Mouse (Mus musculus): Measurements from ENCODE around the gene Mapk8ip3. TPM values are rescaled to one million over a fixed set of nuclear protein-coding genes. Genes with fewer than 3 reads are reported as not detected.
A peak's percentile ranks its signal among the peaks of the same experiment; 100 is the strongest.

Mapk8ip3 gene
- polyA plus RNA-seq, 1 experiment from 2014 or later, result 36.5 TPM

DNA sequence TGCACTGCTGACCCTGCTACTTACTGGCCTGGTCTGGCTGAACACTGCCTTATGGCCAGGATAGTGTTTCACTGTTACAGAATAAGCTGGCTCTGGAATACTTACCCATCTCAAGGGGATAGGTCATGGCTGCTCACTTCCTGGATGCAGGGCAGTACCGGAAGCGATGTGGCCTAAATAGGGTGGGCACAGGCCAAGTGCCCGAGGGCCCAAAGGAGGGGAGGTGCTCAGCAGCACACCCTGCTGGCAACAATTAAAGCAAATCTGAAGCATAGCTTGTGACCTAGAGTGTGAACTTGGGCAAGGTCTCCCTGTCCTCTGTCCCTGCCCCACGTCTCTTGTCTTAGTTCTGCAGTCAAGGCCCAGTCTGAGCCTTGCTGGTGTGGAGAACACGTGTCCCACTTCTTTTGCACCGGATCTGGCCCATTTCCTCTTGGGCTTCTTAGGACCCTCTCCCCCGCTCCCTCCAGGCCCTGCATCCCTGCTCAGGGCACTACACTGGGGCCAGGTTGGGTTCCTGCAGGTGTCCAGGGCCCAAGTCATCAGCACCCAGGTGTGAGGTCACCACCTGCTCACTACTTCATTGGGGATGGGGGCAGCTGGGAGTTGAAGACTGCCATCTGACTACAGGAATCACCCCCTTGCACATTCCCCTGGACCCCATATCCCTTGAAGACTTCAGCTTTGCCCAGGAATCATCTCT, 54.9 kb downstream of the Mapk8ip3 start:
- WGBS, result 48% methylated on average over 7 of the region's 7 CpGs
- H3K36me3 ChIP-seq (ENCODE audit: control insufficient read depth, insufficient read depth, low read length), result no peaks in the 10 kb centered on the region
- no peak overlapping the region for H3K27ac ChIP-seq (ENCODE audit: low read depth, low read length)

DNA sequence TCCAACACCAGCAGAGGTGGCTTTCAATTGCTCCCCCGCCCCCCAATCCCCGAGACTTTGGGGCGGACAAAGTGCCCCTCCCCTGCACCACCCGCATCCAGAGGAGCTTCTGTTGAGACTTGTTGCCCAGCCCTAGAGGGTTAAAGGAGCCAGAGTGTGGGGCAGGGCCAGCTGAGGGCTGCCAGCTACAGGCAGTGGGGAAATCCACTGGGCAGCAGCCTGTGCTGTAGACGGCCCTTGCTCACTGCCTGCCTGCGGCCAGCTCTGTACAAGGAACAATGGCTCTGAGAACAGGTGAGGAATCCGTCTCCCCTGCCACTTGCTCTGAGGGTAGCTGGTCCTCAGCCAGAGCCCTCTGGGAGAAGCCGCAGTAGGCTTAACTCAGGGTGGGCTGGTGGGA, 58.2 kb downstream of the Mapk8ip3 start:
- H3K4me3 ChIP-seq (ENCODE audit: low read depth, low read length), result no peak overlapping the region
- no peak overlapping the region for H3K9ac ChIP-seq (ENCODE audit: low read length)
- no peaks in the 10 kb centered on the region for H3K9me3 ChIP-seq (ENCODE audit: control insufficient read depth, low read length)
- H3K4me1 ChIP-seq (ENCODE audit: control insufficient read depth, insufficient read depth, low read length), result no peaks in the 10 kb centered on the region
- WGBS, result 75% methylated on average over 8 of the region's 8 CpGs
- H3K36me3 ChIP-seq (ENCODE audit: control insufficient read depth, insufficient read depth, low read length), result no peaks in the 10 kb centered on the region
- no peak overlapping the region for H3K27ac ChIP-seq (ENCODE audit: low read depth, low read length)
- H3K27me3 ChIP-seq (ENCODE audit: control insufficient read depth, insufficient read depth, low read length), result no peaks in the 10 kb centered on the region
- ATAC-seq (ENCODE audit: low FRiP score) (no peak), DNase-seq (ENCODE audit: low spot score, missing footprints) (no peak)
- H3K4me2 ChIP-seq, result no peak overlapping the region

More for the DNA sequence above, 54.9 kb downstream of the Mapk8ip3 start:
- ATAC-seq (ENCODE audit: low FRiP score), result no peak
- Histone ChIP-seq H3K4me2 (no peak overlapping the region), H3K9me3 (ENCODE audit: control insufficient read depth, low read length) (no peaks in the 10 kb centered on the region), H3K27me3 (ENCODE audit: control insufficient read depth, insufficient read depth, low read length) (no peaks in the 10 kb centered on the region), H3K4me3 (ENCODE audit: low read depth, low read length) (no peak overlapping the region), H3K4me1 (ENCODE audit: control insufficient read depth, insufficient read depth, low read length) (peaks cover 8% of the 10 kb centered on the region), H3K9ac (ENCODE audit: low read length) (no peak overlapping the region)
- DNase-seq (ENCODE audit: low spot score, missing footprints), result peak; percentile 86

DNA sequence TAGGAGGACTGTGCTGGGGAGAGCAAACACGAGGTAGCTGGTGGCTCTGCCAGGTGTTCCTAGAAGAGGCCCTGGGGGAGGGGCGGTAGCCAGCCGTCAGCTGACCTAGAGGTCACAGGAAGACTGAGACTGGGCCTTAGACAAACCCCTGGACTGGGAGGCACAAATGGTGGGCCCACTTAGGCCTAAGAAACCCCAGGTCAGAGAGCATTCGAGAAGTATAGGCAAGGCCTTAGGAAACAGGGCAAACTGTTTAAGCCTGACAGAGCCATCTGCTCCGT, 58.7 kb downstream of the Mapk8ip3 start:
- Histone ChIP-seq H3K9me3 (ENCODE audit: control insufficient read depth, low read length) (no peaks in the 10 kb centered on the region), H3K27me3 (ENCODE audit: control insufficient read depth, insufficient read depth, low read length) (no peaks in the 10 kb centered on the region), H3K4me3 (ENCODE audit: low read depth, low read length) (no peak overlapping the region), H3K9ac (ENCODE audit: low read length) (no peak overlapping the region), H3K4me2 (no peak overlapping the region), H3K4me1 (ENCODE audit: control insufficient read depth, insufficient read depth, low read length) (no peaks in the 10 kb centered on the region), H3K36me3 (ENCODE audit: control insufficient read depth, insufficient read depth, low read length) (no peaks in the 10 kb centered on the region), H3K27ac (ENCODE audit: low read depth, low read length) (no peak overlapping the region)
- WGBS, result 27% methylated on average over 5 of the region's 5 CpGs
- no peak for DNase-seq (ENCODE audit: low spot score, missing footprints)
- ATAC-seq (ENCODE audit: low FRiP score), result no peak

DNA sequence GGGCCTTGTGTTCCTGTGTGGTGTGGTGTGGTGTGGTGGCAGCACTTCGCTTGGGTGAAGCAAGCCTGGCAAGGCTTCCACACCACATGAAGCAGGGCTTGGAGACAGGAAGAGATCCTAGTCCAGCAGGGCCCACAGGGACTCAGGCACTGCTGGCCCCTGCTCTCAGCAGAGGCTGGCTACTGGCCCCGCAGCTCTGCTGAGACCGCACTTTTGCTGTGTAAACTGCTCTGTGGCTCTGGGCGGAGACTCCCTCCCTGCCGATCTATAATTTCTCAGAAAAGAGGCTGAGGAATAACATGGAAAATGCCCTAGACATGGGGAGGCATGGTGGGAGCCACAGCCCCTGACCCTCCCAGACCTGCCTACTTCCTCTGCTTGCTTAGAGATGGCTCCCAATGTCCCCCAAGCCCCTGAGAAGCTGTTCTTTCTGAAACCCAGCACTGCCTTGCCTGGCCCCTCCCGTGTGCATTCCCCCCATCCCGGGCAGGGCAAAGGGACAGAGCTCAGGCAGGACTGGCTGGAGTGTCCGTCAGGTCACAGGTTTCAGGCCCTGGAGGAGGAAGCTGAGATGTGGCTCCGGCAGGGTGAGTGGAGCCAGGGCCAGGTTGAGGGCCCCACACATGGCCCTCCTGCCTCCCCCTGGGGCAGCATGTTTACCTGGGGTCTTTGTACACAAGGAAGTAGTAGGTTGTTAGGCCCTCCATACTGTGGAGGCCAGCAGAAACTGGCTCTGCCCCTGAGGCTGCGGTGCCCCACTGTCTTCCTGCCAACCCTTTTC, 59.3 kb downstream of the Mapk8ip3 start:
- H3K9me3 ChIP-seq (ENCODE audit: control insufficient read depth, low read length), result no peaks in the 10 kb centered on the region
- no peaks in the 10 kb centered on the region for H3K36me3 ChIP-seq (ENCODE audit: control insufficient read depth, insufficient read depth, low read length)
- 61% methylated on average over 10 of the region's 10 CpGs for WGBS
- H3K4me3 ChIP-seq (ENCODE audit: low read depth, low read length), result no peak overlapping the region
- H3K4me2 ChIP-seq, result no peak overlapping the region
- H3K9ac ChIP-seq (ENCODE audit: low read length), result no peak overlapping the region
- H3K27ac ChIP-seq (ENCODE audit: low read depth, low read length), result no peak overlapping the region
- no peaks in the 10 kb centered on the region for H3K27me3 ChIP-seq (ENCODE audit: control insufficient read depth, insufficient read depth, low read length)
- ATAC-seq (ENCODE audit: low FRiP score), result no peak
- no peaks in the 10 kb centered on the region for H3K4me1 ChIP-seq (ENCODE audit: control insufficient read depth, insufficient read depth, low read length)
- DNase-seq (ENCODE audit: low spot score, missing footprints), result no peak

DNA sequence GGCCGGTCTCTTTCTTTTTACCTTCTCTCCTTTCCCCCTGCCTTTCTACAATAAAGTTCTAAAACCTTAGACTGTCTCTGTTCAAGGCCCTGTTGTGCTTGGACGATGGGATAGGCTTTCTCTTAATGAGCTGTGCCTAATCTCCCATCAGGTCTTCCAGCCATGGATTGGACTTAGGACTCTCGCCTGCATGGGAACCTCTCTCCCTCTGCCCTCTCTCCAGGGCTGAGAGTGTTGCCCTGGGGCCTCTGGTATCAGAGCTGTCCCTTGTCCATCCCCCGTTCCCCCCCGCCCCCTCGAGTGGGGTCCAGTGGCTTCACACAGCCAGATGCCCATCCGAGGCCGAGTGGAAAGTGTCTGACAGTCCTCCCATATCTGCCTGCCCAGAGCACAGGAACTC, 61.8 kb downstream of the Mapk8ip3 start:
- H3K4me3 ChIP-seq (ENCODE audit: low read depth, low read length), result no peak overlapping the region
- no peak for DNase-seq (ENCODE audit: low spot score, missing footprints)
- no peaks in the 10 kb centered on the region for H3K36me3 ChIP-seq (ENCODE audit: control insufficient read depth, insufficient read depth, low read length)
- H3K4me2 ChIP-seq, result no peak overlapping the region
- H3K9me3 ChIP-seq (ENCODE audit: control insufficient read depth, low read length), result no peaks in the 10 kb centered on the region
- H3K4me1 ChIP-seq (ENCODE audit: control insufficient read depth, insufficient read depth, low read length), result no peaks in the 10 kb centered on the region
- no peak overlapping the region for H3K9ac ChIP-seq (ENCODE audit: low read length)
- H3K27ac ChIP-seq (ENCODE audit: low read depth, low read length), result no peak overlapping the region
- ATAC-seq (ENCODE audit: low FRiP score), result no peak
- H3K27me3 ChIP-seq (ENCODE audit: control insufficient read depth, insufficient read depth, low read length), result no peaks in the 10 kb centered on the region
- WGBS, result 82% methylated on average over 8 of the region's 8 CpGs

DNA sequence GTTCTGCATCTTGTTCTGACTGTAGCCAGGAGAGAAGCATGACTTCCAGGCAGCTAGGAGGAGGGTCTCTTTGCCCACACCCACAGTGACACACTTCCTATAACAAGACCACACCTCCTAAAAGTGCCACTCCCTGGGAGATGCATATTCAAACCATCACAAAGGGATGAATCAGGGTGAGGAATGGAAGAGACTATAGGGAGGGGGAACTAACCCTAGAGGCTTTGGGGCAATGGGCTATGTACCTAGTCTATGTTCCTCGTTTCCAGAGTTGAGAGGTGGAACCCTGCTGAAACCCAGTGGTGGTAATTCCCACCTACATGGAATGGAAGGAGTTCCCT, 62.4 kb downstream of the Mapk8ip3 start:
- Histone ChIP-seq H3K4me1 (ENCODE audit: control insufficient read depth, insufficient read depth, low read length) (no peaks in the 10 kb centered on the region), H3K36me3 (ENCODE audit: control insufficient read depth, insufficient read depth, low read length) (no peaks in the 10 kb centered on the region), H3K4me2 (no peak overlapping the region), H3K9me3 (ENCODE audit: control insufficient read depth, low read length) (no peaks in the 10 kb centered on the region), H3K27ac (ENCODE audit: low read depth, low read length) (no peak overlapping the region), H3K9ac (ENCODE audit: low read length) (no peak overlapping the region), H3K27me3 (ENCODE audit: control insufficient read depth, insufficient read depth, low read length) (no peaks in the 10 kb centered on the region), H3K4me3 (ENCODE audit: low read depth, low read length) (no peak overlapping the region)
- DNase-seq (ENCODE audit: low spot score, missing footprints), result no peak
- 62% methylated on average over 1 of the region's 1 CpGs for WGBS
- ATAC-seq (ENCODE audit: low FRiP score), result no peak

DNA sequence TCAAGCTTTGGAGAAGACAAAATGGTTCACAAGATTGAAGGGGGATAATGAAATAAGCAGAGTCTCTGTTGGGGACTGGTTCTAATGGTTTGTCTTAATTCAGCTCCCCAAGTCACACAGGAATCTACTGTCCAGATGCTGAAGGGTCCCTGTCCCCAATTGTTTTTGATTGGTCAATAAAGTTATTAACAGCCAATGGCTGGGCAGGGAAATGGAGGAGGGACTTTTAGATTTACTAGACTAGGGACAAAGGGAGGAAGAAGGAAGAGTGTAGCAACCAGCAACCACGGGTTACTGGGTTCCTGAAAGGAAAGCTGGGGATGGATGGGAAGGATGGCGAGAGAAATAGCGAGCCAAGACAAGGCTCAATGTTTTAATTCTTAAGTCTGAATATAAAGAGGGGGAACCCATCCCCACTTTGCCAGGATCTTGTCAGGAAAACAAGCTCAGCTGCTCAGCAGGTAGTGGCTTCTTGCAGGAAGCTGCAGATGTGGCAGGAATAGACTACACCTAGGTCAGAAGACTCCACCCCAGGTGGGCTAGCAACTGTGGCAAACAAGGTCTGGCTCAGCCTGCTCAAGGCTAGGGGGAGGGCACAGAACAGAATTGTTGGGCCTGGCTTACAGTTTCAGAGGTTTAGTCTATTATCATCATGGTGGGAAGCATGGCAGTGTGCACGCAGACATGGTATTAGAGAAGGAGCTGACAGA, 62.9 kb downstream of the Mapk8ip3 start:
- no peak overlapping the region for H3K27ac ChIP-seq (ENCODE audit: low read depth, low read length)
- H3K4me1 ChIP-seq (ENCODE audit: control insufficient read depth, insufficient read depth, low read length), result no peaks in the 10 kb centered on the region
- H3K4me3 ChIP-seq (ENCODE audit: low read depth, low read length), result no peak overlapping the region
- H3K36me3 ChIP-seq (ENCODE audit: control insufficient read depth, insufficient read depth, low read length), result no peaks in the 10 kb centered on the region
- H3K9me3 ChIP-seq (ENCODE audit: control insufficient read depth, low read length), result no peaks in the 10 kb centered on the region
- WGBS, result 47% methylated on average over 4 of the region's 4 CpGs
- ATAC-seq (ENCODE audit: low FRiP score) (no peak), DNase-seq (ENCODE audit: low spot score, missing footprints) (no peak)
- no peak overlapping the region for H3K9ac ChIP-seq (ENCODE audit: low read length)
- no peaks in the 10 kb centered on the region for H3K27me3 ChIP-seq (ENCODE audit: control insufficient read depth, insufficient read depth, low read length)
- H3K4me2 ChIP-seq, result no peak overlapping the region

DNA sequence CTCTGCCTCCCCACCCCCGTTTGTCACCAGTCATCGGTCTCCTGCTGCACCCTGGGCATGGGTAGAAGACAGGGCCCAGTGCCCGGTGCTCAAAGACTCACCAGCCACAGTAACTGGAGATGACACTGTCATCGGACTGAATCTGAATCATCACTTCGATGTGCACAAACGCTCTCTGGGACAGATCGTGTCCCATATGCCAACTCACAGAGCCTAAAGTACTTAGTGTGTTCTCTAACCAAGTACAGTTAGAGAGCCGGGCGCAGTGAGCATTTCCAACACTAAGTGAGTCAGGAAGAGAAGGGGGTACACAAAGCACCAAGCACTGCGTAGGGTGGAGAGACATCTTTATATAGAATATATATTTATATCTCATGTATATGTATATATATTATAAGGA, 68.9 kb downstream of the Mapk8ip3 start:
- H3K36me3 ChIP-seq (ENCODE audit: control insufficient read depth, insufficient read depth, low read length), result no peaks in the 10 kb centered on the region; the same call in 1 of the 2 replicates
- no peak overlapping the region for H3K27ac ChIP-seq (ENCODE audit: low read depth, low read length)
- H3K9ac ChIP-seq (ENCODE audit: low read length), result no peak overlapping the region
- H3K4me2 ChIP-seq, result no peak overlapping the region
- H3K4me3 ChIP-seq (ENCODE audit: low read depth, low read length), result no peak overlapping the region
- ATAC-seq (ENCODE audit: low FRiP score), result no peak
- WGBS, result 93% methylated on average over 10 of the region's 10 CpGs
- no peak for DNase-seq (ENCODE audit: low spot score, missing footprints)
- H3K4me1 ChIP-seq (ENCODE audit: control insufficient read depth, insufficient read depth, low read length), result no peaks in the 10 kb centered on the region
- H3K27me3 ChIP-seq (ENCODE audit: control insufficient read depth, insufficient read depth, low read length), result no peaks in the 10 kb centered on the region
- no peaks in the 10 kb centered on the region for H3K9me3 ChIP-seq (ENCODE audit: control insufficient read depth, low read length)

DNA sequence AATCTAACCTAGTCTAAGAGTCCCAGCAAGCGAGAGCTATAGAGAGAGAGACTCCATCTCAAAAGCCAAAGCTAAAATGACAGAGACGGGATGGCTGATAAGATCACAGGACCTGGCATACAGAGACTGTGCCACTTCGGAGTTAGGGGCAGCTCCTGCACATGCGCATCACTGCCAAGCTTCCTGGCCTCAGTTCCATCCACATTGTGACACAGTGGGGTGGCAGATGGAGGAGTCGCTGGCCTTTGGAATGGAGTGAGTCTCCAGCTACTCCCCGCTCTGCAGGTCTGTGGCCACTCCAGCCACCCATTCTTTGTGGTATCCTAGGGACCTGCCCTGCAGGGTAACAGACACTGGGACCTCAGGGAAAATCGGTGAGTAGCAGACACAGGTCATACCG, 71.0 kb downstream of the Mapk8ip3 start, which contains the start of gene Igfals:
TSS of gene Igfals (plus strand) at position 222 of the 400 bp plus-strand sequence.
- Histone ChIP-seq H3K4me1 (ENCODE audit: control insufficient read depth, insufficient read depth, low read length) (no peaks in the 10 kb centered on the region), H3K36me3 (ENCODE audit: control insufficient read depth, insufficient read depth, low read length) (no peaks in the 10 kb centered on the region; the same call in 1 of the 2 replicates), H3K4me3 (ENCODE audit: low read depth, low read length) (no peak within 1 kb of the TSS), H3K27me3 (ENCODE audit: control insufficient read depth, insufficient read depth, low read length) (no peaks in the 10 kb centered on the region), H3K4me2 (no peak within 1 kb of the TSS), H3K9me3 (ENCODE audit: control insufficient read depth, low read length) (no peaks in the 10 kb centered on the region), H3K27ac (ENCODE audit: low read depth, low read length) (no peak within 1 kb of the TSS), H3K9ac (ENCODE audit: low read length) (no peak within 1 kb of the TSS)
- no peak for ATAC-seq (ENCODE audit: low FRiP score)
- no peak for DNase-seq (ENCODE audit: low spot score, missing footprints)
- 86% methylated on average over 8 of the region's 8 CpGs for WGBS

Measured in midbrain, embryonic 11.5 days (tissue).